Mouse (Mus musculus): Measurements from ENCODE around the gene Dlgap4.
A peak's percentile ranks its signal among the peaks of the same experiment; 100 is the strongest.

Gene Dlgap4

GRCm38 (mm10) chr2:156744414-156744813, 130.9 kb downstream of the Dlgap4 start:
- DNase-seq, result no peak

GRCm38 (mm10) chr2:156747315-156747714, 133.8 kb downstream of the Dlgap4 start:
- no peak for DNase-seq

- DNase-seq, result no peak
These were observed 136.2 kb downstream of the Dlgap4 start for GRCm38 (mm10) chr2:156749687-156750086.

GRCm38 (mm10) chr2:156756937-156757336, 143.4 kb downstream of the Dlgap4 start:
- DNase-seq, result no peak

GRCm38 (mm10) chr2:156760843-156761505, 147.5 kb downstream of the Dlgap4 start:
- DNase-seq, result peak; percentile 37

- no peak for DNase-seq
These were observed 148.2 kb downstream of the Dlgap4 start for GRCm38 (mm10) chr2:156761521-156762278.

GRCm38 (mm10) chr2:156762499-156762898, 149.0 kb downstream of the Dlgap4 start:
- no peak for DNase-seq

GRCm38 (mm10) chr2:156763101-156763500, 149.6 kb downstream of the Dlgap4 start:
- no peak for DNase-seq

GRCm38 (mm10) chr2:156764022-156764421, 150.5 kb downstream of the Dlgap4 start:
- no peak for DNase-seq

GRCm38 (mm10) chr2:156764747-156765146, 151.2 kb downstream of the Dlgap4 start:
- no peak for DNase-seq

GRCm38 (mm10) chr2:156765593-156765992, 152.1 kb downstream of the Dlgap4 start:
- DNase-seq, result no peak

GRCm38 (mm10) chr2:156766227-156767019, 152.9 kb downstream of the Dlgap4 start:
- no peak for DNase-seq

GRCm38 (mm10) chr2:156767108-156767507, 153.6 kb downstream of the Dlgap4 start:
- DNase-seq, result no peak

GRCm38 (mm10) chr2:156769274-156769673, 155.8 kb downstream of the Dlgap4 start:
- no peak for DNase-seq

- no peak for DNase-seq
These were observed 160.0 kb downstream of the Dlgap4 start for GRCm38 (mm10) chr2:156773470-156773869.

GRCm38 (mm10) chr2:156774035-156774737, 160.7 kb downstream of the Dlgap4 start:
- DNase-seq, result no peak

GRCm38 (mm10) chr2:156774738-156775454, 161.4 kb downstream of the Dlgap4 start, which contains the start of gene Myl9:
TSS of gene Myl9 (plus strand) at chr2:156775420.
- DNase-seq, result no peak

- DNase-seq, result no peak
These were observed 162.2 kb downstream of the Dlgap4 start for GRCm38 (mm10) chr2:156775455-156776435.

GRCm38 (mm10) chr2:156776907-156777306, 163.4 kb downstream of the Dlgap4 start:
- DNase-seq, result no peak

GRCm38 (mm10) chr2:156777326-156778004, 164.0 kb downstream of the Dlgap4 start:
- no peak for DNase-seq

Data from cerebellum, adult 8-10 months (tissue).